Mouse (Mus musculus): ENCODE results near the gene Olfr1506.
"Not testable (repeated sequence)": the region's sequence is repeated elsewhere in the genome, so short reads cannot be mapped to it uniquely, and the experiment has no call there.

The Olfr1506 gene

DNA sequence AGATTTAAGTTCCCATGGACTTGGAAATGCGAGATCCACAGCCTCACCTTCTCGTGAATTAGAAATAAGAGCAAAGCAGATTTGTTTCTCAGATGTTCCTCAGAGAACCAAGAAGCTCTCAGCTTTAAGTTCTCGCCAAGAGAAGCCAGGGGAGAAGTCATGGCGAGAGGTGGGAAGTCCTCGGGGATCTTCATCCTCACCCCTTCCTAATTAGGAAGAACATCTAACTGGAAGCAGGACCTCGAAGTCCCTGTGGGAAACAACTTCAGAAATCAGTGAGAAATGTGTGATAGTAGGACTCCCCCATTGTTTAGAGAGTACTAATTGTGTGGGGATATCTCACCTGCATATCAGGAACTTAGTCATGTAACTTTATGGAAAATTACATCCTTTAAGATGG is at the start of gene Olfr1506:
Gene Olfr1506 (minus strand): TSS at position 101 of the 400 bp plus-strand sequence.
- DNase-seq (ENCODE audit: low spot score), result not testable (repeated sequence)

DNA sequence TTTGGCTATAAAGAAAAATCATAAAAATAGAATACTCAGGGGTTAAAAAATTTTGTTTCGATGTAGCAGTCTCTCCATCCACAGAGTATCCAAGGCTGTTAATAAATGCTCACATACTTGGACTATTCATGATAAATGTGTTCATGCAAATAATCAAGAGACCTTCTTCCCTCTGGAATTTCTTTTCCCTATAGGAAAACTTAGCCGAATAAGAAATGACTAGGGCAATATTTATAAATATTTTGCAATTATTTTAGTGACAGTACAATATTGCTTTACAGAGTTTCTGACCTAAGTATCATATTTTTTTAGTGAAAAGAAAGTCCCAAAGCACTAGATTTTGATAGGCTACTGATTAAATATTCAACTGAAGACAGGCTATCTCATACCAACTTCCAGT is 46.6 kb upstream of the Olfr1506 start, which contains the start of gene Olfr1271:
Gene Olfr1271 (minus strand): TSS at position 101 of the 400 bp plus-strand sequence.
- DNase-seq (ENCODE audit: low spot score), result no peak

DNA sequence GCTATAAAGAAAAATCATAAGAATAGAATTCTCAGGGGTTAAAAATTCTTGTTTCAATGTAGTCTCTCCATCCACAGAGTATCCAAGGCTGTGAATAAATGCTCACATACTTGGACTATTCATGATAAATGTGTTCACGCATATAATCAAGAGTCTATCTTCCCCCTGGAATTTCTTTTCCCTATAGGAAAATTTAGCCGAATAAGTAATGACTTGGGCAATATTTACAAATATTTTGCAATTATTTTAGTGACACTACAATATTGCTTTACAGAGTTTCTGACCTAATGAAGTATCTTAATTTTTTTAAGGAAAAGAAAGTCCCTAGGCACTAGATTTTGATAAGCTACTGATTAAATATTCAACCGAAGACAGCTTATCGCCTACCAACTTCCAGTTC is 33.2 kb upstream of the Olfr1506 start, which contains the start of gene Olfr142:
Gene Olfr142 (minus strand): TSS at position 101 of the 400 bp plus-strand sequence.
- no peak for DNase-seq (ENCODE audit: low spot score)

DNA sequence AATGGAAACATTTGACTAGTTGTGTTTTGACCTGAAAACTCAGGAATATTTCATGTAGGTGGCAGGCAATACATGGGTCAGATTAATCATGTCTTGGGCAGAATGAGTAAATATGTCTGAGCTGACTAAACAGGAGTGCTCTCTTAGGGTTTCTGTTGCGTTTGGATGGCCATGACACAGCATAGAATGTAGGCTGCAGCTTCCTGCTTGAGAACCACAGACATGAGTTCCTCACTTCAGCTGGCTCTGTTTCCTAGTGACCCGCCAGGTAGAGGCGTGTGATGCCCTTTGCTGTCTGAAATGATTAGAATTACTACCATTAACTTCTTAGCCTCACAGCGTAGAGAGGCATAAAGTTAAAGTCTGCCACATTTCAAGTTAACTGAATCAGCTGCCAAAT is 24.7 kb downstream of the Olfr1506 start:
- DNase-seq (ENCODE audit: low spot score), result not testable (repeated sequence)

DNA sequence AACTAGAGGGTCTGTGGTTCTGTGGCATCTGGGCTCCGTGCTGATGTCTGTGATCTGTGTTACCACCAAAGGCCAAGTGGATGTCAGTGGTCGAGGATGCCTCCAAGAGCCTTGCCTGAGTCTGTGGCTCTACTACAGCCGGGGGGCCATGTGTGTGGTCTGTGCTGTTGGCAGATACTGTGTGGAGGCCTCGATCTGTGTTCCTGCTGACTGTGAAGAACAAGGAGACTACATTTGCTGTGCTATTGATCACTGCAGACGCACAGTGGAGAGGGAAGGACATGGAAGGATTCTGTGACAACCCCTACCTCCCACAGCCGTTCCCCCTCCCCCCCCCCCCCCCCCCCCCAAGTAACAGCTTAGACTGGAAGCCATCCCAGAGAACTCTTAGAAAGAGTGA is 29.0 kb downstream of the Olfr1506 start:
- not testable (repeated sequence) for DNase-seq (ENCODE audit: low spot score)

DNA sequence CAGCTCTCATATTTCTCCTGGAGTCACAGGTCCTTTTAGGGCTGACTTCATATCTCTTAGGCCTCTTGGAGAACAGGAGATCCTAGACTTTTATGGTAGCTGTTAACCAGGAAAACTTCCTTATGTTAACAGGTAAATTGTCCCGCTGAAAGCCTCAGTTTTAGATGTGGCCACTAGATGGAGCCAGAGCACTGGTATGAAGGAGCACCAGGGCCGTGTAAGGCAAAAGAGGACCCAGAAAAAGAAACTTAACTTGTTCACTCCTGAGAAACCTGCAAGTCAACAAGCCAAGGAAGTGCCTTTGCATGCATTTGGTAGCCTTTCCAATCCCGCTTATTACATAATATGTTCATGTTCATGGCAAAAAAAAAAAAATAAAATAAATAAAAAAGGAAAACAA is 29.5 kb downstream of the Olfr1506 start:
- DNase-seq (ENCODE audit: low spot score), result not testable (repeated sequence)

DNA sequence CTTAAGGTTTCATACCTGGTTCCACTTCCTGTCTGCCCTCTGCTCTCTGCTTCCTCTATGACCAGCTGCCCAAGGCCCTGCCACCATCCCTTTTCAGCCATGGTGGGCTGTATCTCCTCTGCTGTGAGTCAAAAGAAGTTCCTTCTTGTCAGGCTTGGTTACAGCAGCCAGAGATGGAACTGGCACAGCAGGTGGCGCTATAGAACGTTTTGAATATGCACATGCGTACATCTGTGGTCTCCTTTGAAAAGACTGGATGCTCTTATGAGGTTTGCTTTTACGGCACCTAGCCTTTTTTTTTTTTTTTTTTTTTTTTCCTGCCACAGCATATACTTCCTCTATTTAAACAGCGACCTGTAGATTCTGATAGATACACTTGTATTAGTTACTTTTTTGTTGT is 37.2 kb downstream of the Olfr1506 start:
- not testable (repeated sequence) for DNase-seq (ENCODE audit: low spot score)

DNA sequence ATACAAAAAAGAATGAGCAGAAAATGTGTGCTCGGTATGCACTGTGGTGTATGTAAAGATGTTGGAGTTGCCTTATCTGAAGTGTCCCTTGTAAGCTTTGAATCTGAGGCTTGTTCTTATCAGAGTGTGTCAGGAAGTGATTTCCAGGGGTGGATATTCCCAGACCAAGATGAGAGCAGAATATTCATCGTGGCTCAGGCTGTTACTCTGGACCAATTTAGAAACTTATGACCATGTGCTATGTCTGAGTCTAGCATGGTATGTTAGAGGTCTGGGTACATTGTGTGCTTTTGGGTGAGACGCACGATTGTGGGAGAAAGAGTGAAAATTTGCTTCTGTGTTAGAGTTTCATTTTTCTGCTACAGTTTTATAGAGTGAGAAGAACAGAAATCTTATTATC is 38.2 kb downstream of the Olfr1506 start:
- not testable (repeated sequence) for DNase-seq (ENCODE audit: low spot score)

Data from lung, postnatal 25 days (tissue).